In the genomic region with DNA sequence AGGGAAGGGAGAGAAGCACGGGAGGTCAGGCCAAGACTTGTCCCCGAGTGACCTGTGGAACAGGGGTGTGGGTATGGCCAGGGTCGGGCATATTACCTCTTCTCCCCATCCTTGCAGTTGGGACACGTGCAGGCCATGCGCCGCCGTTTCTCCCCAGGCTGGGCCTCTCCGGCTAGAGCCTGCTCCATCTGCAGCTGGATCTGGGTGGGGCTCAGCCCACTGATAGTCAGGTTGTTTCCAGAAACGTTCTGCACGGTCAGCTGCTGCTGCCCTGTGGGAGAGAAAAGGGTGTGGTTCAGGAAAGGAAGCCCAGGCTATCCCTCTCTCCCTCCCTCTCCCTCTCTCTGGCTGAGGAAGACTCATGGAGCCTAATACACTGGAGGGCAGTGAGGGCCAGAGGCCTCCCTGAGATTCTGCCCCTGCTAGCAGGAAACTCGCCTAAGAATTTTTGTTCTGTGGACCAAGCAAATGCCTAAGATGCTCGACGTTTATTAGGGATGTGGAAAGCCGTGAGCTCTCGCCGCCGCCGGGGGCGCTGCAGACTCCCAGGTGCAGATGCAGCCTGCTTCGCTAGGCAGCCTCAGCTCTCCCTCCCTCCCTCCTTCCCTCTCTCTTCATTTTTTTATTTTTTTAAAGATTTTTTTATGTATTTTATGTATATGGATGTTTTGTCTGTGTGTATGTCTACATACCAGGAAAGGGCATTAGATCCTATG, we compare ENCODE assay signal across 10 mouse cellular contexts. TPM values are rescaled to one million over a fixed set of nuclear protein-coding genes. Genes with fewer than 3 reads are reported as not detected.
DNase-seq lines count a peak whose midpoint lies in the region; ATAC-seq and TF ChIP-seq lines count a peak whose summit lies in the region.
"Had no signal": no experiment of that assay in that cellular context is flagged by ENCODE, and none has a peak within 500 bp of the region (broad histone marks: within the 10 kb centered on the region; RNA-seq: fewer than 3 reads in every experiment).

No protein-coding gene starts in this region.

- 0 out of 2 replicates have a peak overlapping the region, but pooled peaks have one; percentile 10 for H3K9ac ChIP-seq in MEL (ENCODE audit: control insufficient read depth, low read depth, low read length, poor library complexity, severe bottlenecking)
- no peak overlapping the region for H3K9ac ChIP-seq in embryonic facial prominence, embryonic 14.5 days (ENCODE audit: low read depth, low read length)
- peak overlapping the region; percentile 63 for H3K9ac ChIP-seq in liver, embryonic 12.5 days

- peaks cover 19 to 29% of the 10 kb centered on the region in 2 experiments for H3K4me1 ChIP-seq in MEL (ENCODE audit: control insufficient read depth in 1 of 2, insufficient read depth in 2 of 2, low read length in 2 of 2)
- H3K4me1 ChIP-seq in embryonic facial prominence, embryonic 14.5 days (ENCODE audit: control insufficient read depth, insufficient read depth, low read length), result no peaks in the 10 kb centered on the region
- peaks cover 92% of the 10 kb centered on the region for H3K4me1 ChIP-seq in liver, embryonic 12.5 days

- TF ChIP-seq POLR2A in MEL (IDR thresholded peaks at IDR 0.05; ENCODE audit: control insufficient read depth in 1 of 2, insufficient read depth in 1 of 2, low read depth in 1 of 2, low read length in 2 of 2, poor library complexity in 1 of 2), result peak in 1 of 2 experiments; percentile 32; a peak in 1 of 4 replicates

- ATAC-seq in embryonic facial prominence, embryonic 14.5 days (ENCODE audit: low read depth), result no peak
- ATAC-seq in liver, embryonic 12.5 days, result peak; percentile 88

- peak; percentile 49 for DNase-seq in kidney, postnatal 10 days
- DNase-seq in kidney, adult 11 months, result no peak
- DNase-seq in MEL (ENCODE audit: low read depth, low spot score), result peak; percentile 51
- DNase-seq in embryonic facial prominence, embryonic 14.5 days (ENCODE audit: low spot score), result no peak
- DNase-seq in B cell, adult 2 months, result no peak
- DNase-seq in adrenal gland, postnatal 36 days, result no peak
- DNase-seq: adrenal gland, adult 2 months; right cerebral cortex, postnatal 25 days had no signal

- H3K4me2 ChIP-seq in embryonic facial prominence, embryonic 14.5 days (ENCODE audit: low read depth, low read length), result no peak overlapping the region
- H3K4me2 ChIP-seq in liver, embryonic 12.5 days, result peak overlapping the region; percentile 57

- TF ChIP-seq RAD21 in MEL (IDR thresholded peaks at IDR 0.05; ENCODE audit: low read depth, low read length), result no peak

- peaks cover 19 to 27% of the 10 kb centered on the region in 2 experiments for H3K36me3 ChIP-seq in MEL (ENCODE audit: control insufficient read depth in 1 of 2, insufficient read depth in 2 of 2, low read length in 2 of 2)
- H3K36me3 ChIP-seq in embryonic facial prominence, embryonic 14.5 days (ENCODE audit: control insufficient read depth, insufficient read depth, low read length), result peaks cover 95% of the 10 kb centered on the region
- peaks cover 99% of the 10 kb centered on the region for H3K36me3 ChIP-seq in liver, embryonic 12.5 days

- H3K27me3 ChIP-seq in MEL (ENCODE audit: control insufficient read depth in 1 of 2, insufficient read depth in 2 of 2, low read length in 2 of 2), result no peaks in the 10 kb centered on the region
- no peaks in the 10 kb centered on the region for H3K27me3 ChIP-seq in embryonic facial prominence, embryonic 14.5 days (replicated peaks; ENCODE audit: control insufficient read depth, insufficient read depth, low read length)
- H3K27me3 ChIP-seq in liver, embryonic 12.5 days (replicated peaks), result no peaks in the 10 kb centered on the region

- 58% methylated on average over 20 of the region's 20 CpGs for WGBS in embryonic facial prominence, embryonic 14.5 days
- 39% methylated on average over 20 of the region's 20 CpGs for WGBS in liver, embryonic 12.5 days (ENCODE audit: insufficient replicate concordance)

- H3K9me3 ChIP-seq in MEL (replicated peaks; ENCODE audit: insufficient read depth, low read length), result no peaks in the 10 kb centered on the region
- no peaks in the 10 kb centered on the region for H3K9me3 ChIP-seq in embryonic facial prominence, embryonic 14.5 days (ENCODE audit: control insufficient read depth, low read length)
- H3K9me3 ChIP-seq in liver, embryonic 12.5 days (replicated peaks), result no peaks in the 10 kb centered on the region

- H3K4me3 ChIP-seq in MEL (ENCODE audit: control insufficient read depth in 1 of 2, insufficient read depth in 1 of 2, low read depth in 2 of 2, low read length in 2 of 2), result no peak overlapping the region
- no peak overlapping the region for H3K4me3 ChIP-seq in embryonic facial prominence, embryonic 14.5 days (ENCODE audit: low read depth, low read length)
- H3K4me3 ChIP-seq in liver, embryonic 12.5 days, result peak overlapping the region; percentile 27

- H3K27ac ChIP-seq in MEL (ENCODE audit: control insufficient read depth, low read depth, low read length), result peak overlapping the region; percentile 48
- 0 out of 2 replicates have a peak overlapping the region, but pooled peaks have one; percentile 10 for H3K27ac ChIP-seq in embryonic facial prominence, embryonic 14.5 days (replicated peaks; ENCODE audit: low read depth, low read length)
- H3K27ac ChIP-seq in liver, embryonic 12.5 days, result peak overlapping the region; percentile 92
- H3K27ac ChIP-seq: macrophage had no signal

- no peaks in the 10 kb centered on the region; the same call in 1 of the 2 replicates for H3K79me2 ChIP-seq in MEL (ENCODE audit: control insufficient read depth, insufficient read depth, low read length, poor library complexity)

- peak in 2 of 3 experiments; percentile 30 to 62; a peak in 3 of 6 replicates for TF ChIP-seq CTCF in MEL (IDR thresholded peaks at IDR 0.05 in 2 of 3, conservative IDR thresholded peaks at IDR 0.05 in 1 of 3; ENCODE audit: control insufficient read depth in 1 of 3, insufficient read depth in 1 of 3, low read depth in 2 of 3, low read length in 3 of 3, poor library complexity in 1 of 3, severe bottlenecking in 1 of 3)

- peak; percentile 59 to 88; a peak in 3 of 4 replicates for TF ChIP-seq EP300 in MEL (IDR thresholded peaks at IDR 0.05; ENCODE audit: low read depth in 1 of 2, low read length in 2 of 2)

TF ChIP-seq in MEL, 35 proteins besides CTCF, POLR2A, EP300 and RAD21 (continues in another document):
- TF ChIP-seq MYC (IDR thresholded peaks at IDR 0.05; ENCODE audit: low read depth, low read length), result peak; percentile 83
- TF ChIP-seq CHD2 (IDR thresholded peaks at IDR 0.05; ENCODE audit: low read length), result no peak
- TF ChIP-seq ZC3H11A (IDR thresholded peaks at IDR 0.05; ENCODE audit: low read depth, low read length), result no peak
- TF ChIP-seq UBTF (IDR thresholded peaks at IDR 0.05; ENCODE audit: borderline replicate concordance, insufficient read depth, low read depth, low read length), result no peak
- TF ChIP-seq TAL1 (IDR thresholded peaks at IDR 0.05; ENCODE audit: low read length), result no peak
- no peak for TF ChIP-seq ZKSCAN1 (IDR thresholded peaks at IDR 0.05; ENCODE audit: low read depth, low read length)
- peak; percentile 88 for TF ChIP-seq SIN3A (IDR thresholded peaks at IDR 0.05; ENCODE audit: low read length)
- TF ChIP-seq CHD1 (IDR thresholded peaks at IDR 0.05; ENCODE audit: low read depth, low read length), result no peak
- 0 out of 2 replicates have a peak, but pooled peaks have one; percentile 33 for TF ChIP-seq ELF1 (IDR thresholded peaks at IDR 0.05; ENCODE audit: low read depth, low read length)
- peak; percentile 95 for TF ChIP-seq MXI1 (IDR thresholded peaks at IDR 0.05; ENCODE audit: low read depth, low read length)

RNA-seq across cellular contexts. Expression of gene Pnpo, which starts 12.4 kb away (rescaled TPM):
- total RNA-seq in MEL (2012; rRNA removed), result 41.7 and 55.7 TPM in 2 replicates
- polyA plus RNA-seq in MEL (2012; ENCODE audit: insufficient read depth in 1 of 2, insufficient read length in 2 of 2, low read depth in 1 of 2, low replicate concordance in 2 of 2, missing spikeins in 1 of 2), result 10 to 100 TPM in 1 of 2 experiments, not detected in 1; 38.8 TPM
- 26.8 and 27.4 TPM in 2 replicates for polyA plus RNA-seq in embryonic facial prominence, embryonic 14.5 days (2014; fragmentation: Nextera tagmentation; extraction: Ambion mirVana)
- polyA plus RNA-seq in liver, embryonic 12.5 days (2016; fragmentation: Nextera tagmentation; extraction: Ambion mirVana), result 528 and 553 TPM in 2 replicates
- total RNA-seq in adrenal gland, postnatal 36 days (2021), result 10 to 100 TPM; 29.6 to 34.2 TPM

RNA-seq across cellular contexts. Expression of gene Sp2, which starts 26.6 kb away (rescaled TPM):
- total RNA-seq in MEL (2012; rRNA removed), result 1.4 and 2.2 TPM in 2 replicates
- 10 to 100 TPM in 1 of 2 experiments, not detected in 1; 20.3 TPM for polyA plus RNA-seq in MEL (2012; ENCODE audit: insufficient read depth in 1 of 2, insufficient read length in 2 of 2, low read depth in 1 of 2, low replicate concordance in 2 of 2, missing spikeins in 1 of 2)
- 15.2 and 16.2 TPM in 2 replicates for polyA plus RNA-seq in embryonic facial prominence, embryonic 14.5 days (2014; fragmentation: Nextera tagmentation; extraction: Ambion mirVana)
- polyA plus RNA-seq in liver, embryonic 12.5 days (2016; fragmentation: Nextera tagmentation; extraction: Ambion mirVana), result 15.5 and 18.5 TPM in 2 replicates
- 10 to 100 TPM; 14.5 to 16.6 TPM for total RNA-seq in adrenal gland, postnatal 36 days (2021)

RNA-seq across cellular contexts. Expression of gene Prr15l, which starts 28.3 kb away (rescaled TPM):
- total RNA-seq in MEL (2012; rRNA removed), result 0.08 TPM in 1 of 2 replicates, not detected in the other
- polyA plus RNA-seq in MEL (2012; ENCODE audit: insufficient read depth in 1 of 2, insufficient read length in 2 of 2, low read depth in 1 of 2, low replicate concordance in 2 of 2, missing spikeins in 1 of 2), result under 1 TPM in 1 of 2 experiments, not detected in 1; 0.19 TPM
- polyA plus RNA-seq in embryonic facial prominence, embryonic 14.5 days (2014; fragmentation: Nextera tagmentation; extraction: Ambion mirVana), result 3.1 and 4.7 TPM in 2 replicates
- 2.4 and 3.2 TPM in 2 replicates for polyA plus RNA-seq in liver, embryonic 12.5 days (2016; fragmentation: Nextera tagmentation; extraction: Ambion mirVana)
- under 1 TPM; 0.16 to 0.66 TPM for total RNA-seq in adrenal gland, postnatal 36 days (2021)
- polyA plus RNA-seq: adrenal gland, adult 2 months; macrophage had no signal

RNA-seq across cellular contexts. Expression of gene Cdk5rap3, which starts 39.9 kb away (rescaled TPM):
- 45.2 and 48.9 TPM in 2 replicates for total RNA-seq in MEL (2012; rRNA removed)
- polyA plus RNA-seq in MEL (2012; ENCODE audit: insufficient read depth in 1 of 2, insufficient read length in 2 of 2, low read depth in 1 of 2, low replicate concordance in 2 of 2, missing spikeins in 1 of 2), result 10 to 100 TPM in 1 of 2 experiments, not detected in 1; 55.4 TPM
- 65.5 and 83.4 TPM in 2 replicates for polyA plus RNA-seq in embryonic facial prominence, embryonic 14.5 days (2014; fragmentation: Nextera tagmentation; extraction: Ambion mirVana)
- 49.0 and 51.6 TPM in 2 replicates for polyA plus RNA-seq in liver, embryonic 12.5 days (2016; fragmentation: Nextera tagmentation; extraction: Ambion mirVana)
- total RNA-seq in adrenal gland, postnatal 36 days (2021), result 10 to 100 TPM; 44.1 to 58.8 TPM

RNA-seq across cellular contexts. Expression of gene Sp6, which starts 57.0 kb away (rescaled TPM):
- 0.03 TPM in 1 of 2 replicates, not detected in the other for total RNA-seq in MEL (2012; rRNA removed)
- under 1 TPM in 1 of 2 experiments, not detected in 1; 0.04 TPM for polyA plus RNA-seq in MEL (2012; ENCODE audit: insufficient read depth in 1 of 2, insufficient read length in 2 of 2, low read depth in 1 of 2, low replicate concordance in 2 of 2, missing spikeins in 1 of 2)
- 2.1 and 2.9 TPM in 2 replicates for polyA plus RNA-seq in embryonic facial prominence, embryonic 14.5 days (2014; fragmentation: Nextera tagmentation; extraction: Ambion mirVana)
- 0.15 and 0.19 TPM in 2 replicates for polyA plus RNA-seq in liver, embryonic 12.5 days (2016; fragmentation: Nextera tagmentation; extraction: Ambion mirVana)
- under 1 TPM; 0.16 to 0.23 TPM for total RNA-seq in adrenal gland, postnatal 36 days (2021)
- polyA plus RNA-seq: macrophage had no signal

Comparison
In these comparisons a context has a peak if more than half of its experiments do, and no peak if none do; other contexts are left out.
1. DNase-seq: peak in kidney, postnatal 10 days (single experiment) and MEL (single experiment); none in kidney, adult 11 months (single experiment), embryonic facial prominence, embryonic 14.5 days (single experiment), B cell, adult 2 months (0 of 2) and adrenal gland, postnatal 36 days (0 of 2).
2. H3K27ac ChIP-seq: peak in every context shown above with its lines; median percentile 92 in liver, embryonic 12.5 days; 48 in MEL; 10 in embryonic facial prominence, embryonic 14.5 days.
3. RNA of gene Pnpo, which starts 12.4 kb away (polyA plus RNA-seq): 528 to 553 TPM in liver, embryonic 12.5 days; 38.8 TPM in MEL and 26.8 to 27.4 TPM in embryonic facial prominence, embryonic 14.5 days; every median in the first group is over 10 times any median in the second.